Mouse (Mus musculus): Measurements from ENCODE around the gene Cds1. TPM values are rescaled to one million over a fixed set of nuclear protein-coding genes. Genes with fewer than 3 reads are reported as not detected.
"Not testable (repeated sequence)": the region's sequence is repeated elsewhere in the genome, so short reads cannot be mapped to it uniquely, and the experiment has no call there.

The Cds1 gene
- total RNA-seq, 2 experiments from 2014 or later = 27.3 to 32.3 TPM

- no peak for DNase-seq
Measured at GRCm38 (mm10) chr5:101828932-101829331, 64.0 kb downstream of the Cds1 start.

- no peak for DNase-seq
Measured at GRCm38 (mm10) chr5:101830180-101830579, 65.2 kb downstream of the Cds1 start.

DNA sequence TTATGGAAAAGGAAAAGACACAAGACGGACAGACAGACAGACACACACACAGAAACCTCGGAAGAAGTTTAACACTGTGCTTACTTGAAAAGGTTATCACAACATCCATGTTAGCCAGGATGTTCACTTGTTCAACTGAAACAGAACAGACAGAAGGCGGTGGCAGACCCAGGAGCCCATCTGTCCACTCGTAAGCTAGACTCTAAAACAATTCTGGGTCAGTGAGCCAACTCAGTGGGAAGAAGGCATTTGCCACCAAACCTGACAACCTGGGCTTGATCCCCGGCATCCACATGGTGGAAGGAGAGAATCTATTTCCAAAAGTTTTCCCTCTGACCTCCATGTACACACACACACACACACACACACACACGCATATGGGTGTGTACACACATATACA is 67.1 kb downstream of the Cds1 start:
- no peak for DNase-seq

DNA sequence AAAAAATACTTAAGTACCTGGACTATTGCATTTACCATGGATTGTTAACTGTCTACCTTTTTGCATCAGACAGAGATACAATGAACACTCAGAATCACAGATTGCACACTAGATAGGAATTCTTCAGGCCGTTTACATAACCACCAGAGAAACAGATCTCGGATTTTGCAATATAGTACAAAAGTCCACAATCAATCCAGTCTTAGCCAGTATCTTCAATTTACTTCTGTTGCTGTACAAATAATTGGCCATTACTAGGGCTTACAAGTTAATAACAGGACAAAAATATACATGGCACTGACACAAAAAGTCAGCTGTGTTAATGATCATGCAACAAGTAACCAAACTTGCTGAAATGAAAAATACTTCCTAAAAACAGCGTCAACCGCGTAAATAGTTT is 68.1 kb downstream of the Cds1 start:
- no peak for DNase-seq

- DNase-seq = no peak
Measured at GRCm38 (mm10) chr5:101833875-101834274, 68.9 kb downstream of the Cds1 start.

DNA sequence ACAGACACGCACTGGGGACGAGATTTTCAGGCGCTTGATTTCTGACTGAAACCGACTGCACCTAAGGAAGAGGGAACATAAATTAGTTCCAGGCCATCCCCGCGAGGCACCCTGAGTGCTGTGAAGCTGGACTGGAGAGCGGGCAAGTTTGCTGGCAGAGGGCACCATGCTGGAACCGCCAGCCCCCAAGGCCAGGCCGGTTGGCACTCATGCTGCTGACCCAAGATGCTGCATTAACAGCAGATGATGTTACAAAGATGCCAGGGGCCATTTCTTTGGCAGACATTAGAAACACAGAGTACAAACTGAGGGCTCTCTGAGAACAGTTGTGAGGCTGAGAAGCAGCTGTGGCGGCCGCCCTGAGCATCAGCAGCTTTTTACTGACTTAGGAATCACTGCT is 71.3 kb downstream of the Cds1 start:
- no peak for DNase-seq

DNA sequence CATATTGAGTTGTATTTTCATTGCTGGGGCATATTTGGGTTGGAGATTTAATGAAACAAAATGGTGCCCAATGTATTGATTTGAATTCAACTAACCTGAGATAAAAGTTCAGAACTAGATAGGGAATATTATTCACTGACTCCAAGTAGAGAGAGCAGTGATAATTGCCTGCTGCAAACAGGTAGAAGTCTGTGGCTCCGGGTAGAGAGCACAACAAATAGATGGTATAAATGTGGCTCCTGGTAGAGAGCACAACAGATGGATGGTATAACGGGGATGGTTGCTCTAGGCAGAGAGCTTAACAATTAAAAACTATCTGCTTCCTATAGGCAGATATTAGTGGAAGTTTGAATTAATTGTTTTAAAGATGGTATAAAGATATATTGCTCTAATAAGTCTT is 72.7 kb downstream of the Cds1 start:
- not testable (repeated sequence) for DNase-seq

DNA sequence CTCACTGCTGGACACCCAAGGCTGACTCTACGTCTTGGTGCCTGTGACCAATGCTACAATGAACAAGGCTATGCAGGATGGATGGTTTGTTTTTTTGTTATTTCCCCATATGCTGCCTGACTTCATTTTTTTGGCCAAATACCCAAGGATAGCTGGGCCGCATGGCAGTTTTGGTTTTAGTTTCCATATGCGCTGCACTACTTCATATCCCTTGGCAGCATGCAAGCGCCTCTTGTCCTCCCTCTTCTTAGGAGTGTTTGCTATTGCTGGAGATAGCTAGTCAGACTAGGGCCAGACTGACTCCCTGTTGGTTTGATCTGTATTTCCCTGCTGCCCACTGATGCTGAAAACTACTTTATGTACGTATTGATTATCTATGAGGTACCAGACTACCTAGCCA is 75.5 kb downstream of the Cds1 start:
- no peak for DNase-seq

DNA sequence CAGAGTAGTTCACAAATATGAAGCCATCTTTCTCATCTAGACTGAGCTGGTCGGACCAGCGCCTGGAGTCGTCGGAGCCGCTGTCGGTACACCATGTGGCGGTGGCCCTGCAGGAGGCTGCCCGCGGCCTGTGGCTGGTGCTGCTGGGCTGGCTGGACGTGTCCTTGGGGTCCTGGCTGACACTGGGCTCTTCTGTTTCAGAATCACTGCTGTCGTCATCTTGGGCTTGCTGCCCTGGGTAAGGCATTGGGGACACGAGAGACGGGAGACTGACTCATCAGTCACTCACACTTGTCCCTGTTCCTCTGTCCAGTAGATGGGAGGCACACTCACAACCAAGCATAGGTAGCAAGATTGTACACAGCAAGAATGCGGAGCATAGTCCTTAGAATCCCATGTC is 80.1 kb downstream of the Cds1 start:
- DNase-seq = no peak

DNA sequence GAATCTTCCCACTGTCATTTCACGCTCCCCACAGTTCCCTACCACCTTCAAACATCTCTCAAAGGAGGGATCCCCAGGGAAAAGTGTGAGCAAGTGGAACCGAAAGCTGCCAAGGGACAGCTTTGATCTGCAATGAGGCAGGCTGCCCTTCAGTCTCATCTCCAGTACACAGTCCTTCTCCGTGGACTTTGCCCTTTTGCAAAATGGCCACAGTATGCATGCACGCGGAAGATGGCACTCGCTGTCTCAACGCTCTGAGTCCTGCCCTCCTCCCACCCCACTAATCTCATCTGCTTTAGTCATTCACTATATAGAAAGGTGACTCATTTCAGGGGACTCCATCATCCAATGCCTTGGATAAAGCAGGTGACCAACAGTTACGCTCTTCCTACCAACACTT is 81.0 kb downstream of the Cds1 start:
- DNase-seq = no peak

DNA sequence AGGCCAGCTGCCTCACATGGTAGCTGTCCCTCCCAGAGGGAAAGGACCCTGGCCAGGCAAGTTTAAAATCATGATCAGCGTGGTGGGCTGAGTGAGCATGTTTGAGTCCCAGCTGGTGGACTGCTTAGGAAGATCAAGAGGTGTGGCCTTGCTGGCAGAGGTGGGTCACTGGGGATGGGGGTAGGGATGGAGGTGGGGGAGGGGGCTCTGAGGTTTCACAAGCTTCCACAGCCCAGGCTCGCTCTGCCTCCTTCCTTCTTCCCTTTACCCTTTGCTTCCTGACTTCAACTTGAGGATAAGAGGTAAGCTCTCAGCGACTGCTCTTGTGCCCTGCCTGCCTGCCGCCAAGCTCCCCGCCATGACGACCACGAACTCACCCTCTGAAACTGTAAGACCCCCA is 82.4 kb downstream of the Cds1 start:
- DNase-seq = no peak

GRCm38 (mm10) chr5:101847762-101848161 is 82.8 kb downstream of the Cds1 start:
- no peak for DNase-seq

DNA sequence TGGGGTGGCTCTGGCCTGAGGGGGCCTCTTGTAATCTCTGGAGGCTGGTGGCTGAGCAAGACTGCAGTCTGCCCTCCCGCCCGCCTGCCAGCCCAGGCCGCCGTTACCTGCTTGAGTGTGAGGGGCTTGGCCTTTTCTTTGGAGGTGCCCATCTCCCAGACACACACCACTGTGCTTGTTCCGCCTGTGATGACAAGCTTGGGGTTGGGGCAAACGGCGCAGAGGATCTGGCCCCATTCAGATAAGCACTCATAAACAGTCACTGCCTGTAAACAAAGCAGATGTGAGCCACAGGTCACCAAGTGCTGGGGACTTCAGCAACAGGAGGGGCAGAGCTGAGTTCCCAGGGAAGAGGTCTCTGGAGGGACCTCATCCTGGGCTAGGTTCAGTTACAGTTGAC is 86.2 kb downstream of the Cds1 start:
- no peak for DNase-seq

GRCm38 (mm10) chr5:101852116-101852680 is 87.3 kb downstream of the Cds1 start:
- DNase-seq = no peak

- no peak for DNase-seq
Measured at GRCm38 (mm10) chr5:101854100-101854499, 89.2 kb downstream of the Cds1 start.

DNA sequence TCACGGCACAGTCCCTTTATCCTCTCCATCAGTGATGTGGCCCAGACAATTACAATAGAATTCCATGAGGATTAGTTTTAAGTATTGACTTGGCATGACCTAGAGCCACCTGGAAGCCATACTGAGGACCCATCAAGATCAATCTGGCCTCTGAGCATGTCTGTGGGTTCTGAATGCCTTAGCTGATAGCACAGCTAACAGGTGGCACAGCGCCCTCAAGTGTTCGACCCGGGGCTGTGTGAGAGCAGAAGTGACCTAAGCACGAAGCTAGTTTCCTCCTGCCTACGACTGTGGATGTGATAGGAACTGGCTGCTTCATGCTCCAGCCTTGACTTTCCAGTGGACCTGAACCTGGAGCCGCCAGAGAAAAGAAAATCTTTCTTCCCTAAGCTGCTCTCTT is 89.7 kb downstream of the Cds1 start:
- DNase-seq = no peak

DNA sequence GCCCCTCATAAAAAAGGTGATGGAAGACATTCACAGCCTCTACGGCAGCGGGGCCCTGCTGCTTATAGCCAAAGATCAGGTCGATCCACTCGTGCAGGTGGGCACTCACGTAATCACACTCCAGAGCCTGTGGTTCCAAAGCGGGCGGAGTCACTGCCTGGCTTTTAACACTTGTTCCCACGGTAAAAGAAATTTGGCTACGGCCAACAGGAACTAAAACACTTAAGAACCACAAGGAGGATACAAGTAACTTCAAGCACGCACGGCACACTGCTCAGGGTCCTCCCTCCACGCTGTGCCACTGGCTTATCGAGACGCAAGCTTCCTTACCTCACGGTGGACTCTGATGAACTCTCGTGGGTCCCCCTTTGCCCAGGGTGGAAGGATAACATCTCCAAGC is 90.5 kb downstream of the Cds1 start:
- no peak for DNase-seq

DNA sequence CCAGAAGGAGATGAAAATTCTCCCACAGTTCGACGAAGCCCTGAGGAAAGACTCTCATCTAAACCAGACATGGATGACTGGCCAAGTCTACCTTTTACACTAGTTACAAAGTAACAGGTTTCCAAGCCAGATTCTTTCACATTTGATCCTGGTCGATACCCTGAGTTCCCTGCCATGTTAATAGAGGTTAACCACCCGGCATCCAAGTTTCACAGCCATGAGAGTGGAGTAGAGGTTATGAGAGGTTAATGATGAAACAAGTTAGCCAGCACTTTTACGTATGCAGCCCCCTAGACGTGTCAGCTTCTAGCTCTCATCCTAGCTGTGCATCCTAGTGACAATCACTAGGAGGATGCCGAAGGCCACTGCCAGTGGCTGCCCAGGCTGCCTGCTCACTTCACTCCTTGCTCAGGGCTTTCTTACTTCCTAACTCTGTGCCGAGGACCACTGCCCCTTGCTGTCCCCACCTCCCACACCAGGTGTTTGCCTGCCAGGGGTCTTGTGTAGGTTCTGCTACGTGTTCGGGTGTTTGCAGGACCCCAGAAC is 94.0 kb downstream of the Cds1 start:
- DNase-seq = no peak

DNA sequence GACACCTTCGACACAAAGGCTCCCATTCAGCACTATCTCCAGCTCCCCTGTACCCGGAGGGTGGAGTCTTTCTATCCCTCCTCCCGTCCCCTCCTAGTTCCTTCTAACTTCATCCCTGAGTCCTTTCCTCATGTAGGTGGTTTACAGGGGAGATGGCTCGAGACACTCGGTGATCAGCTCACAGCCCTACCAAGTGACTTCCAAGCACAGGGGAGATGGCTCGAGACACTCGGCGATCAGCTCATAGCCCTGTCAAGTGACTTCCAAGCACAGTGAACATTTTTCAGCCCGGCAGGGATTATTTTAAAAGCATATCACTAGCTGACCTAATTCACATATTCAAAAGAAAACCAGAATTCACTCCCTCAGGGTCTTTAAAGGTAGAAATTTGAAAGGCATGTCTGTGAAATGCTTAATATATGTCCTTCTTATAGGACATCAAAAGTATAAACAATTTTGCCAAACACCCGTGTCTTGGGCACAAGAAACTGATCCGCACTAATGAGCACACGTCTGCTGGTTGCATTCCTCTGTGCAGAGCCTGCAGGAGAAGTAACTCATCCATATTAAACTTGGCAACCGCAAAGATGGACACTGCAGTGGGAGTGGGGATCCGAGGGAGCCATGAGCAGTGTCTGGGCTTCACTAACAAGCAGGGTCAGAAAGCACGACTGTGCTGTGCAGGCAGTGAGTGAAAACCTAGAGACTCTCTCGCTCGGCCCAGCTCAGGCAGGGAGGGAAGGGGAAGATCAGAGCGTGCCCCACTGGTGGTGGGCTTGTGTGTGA is 97.0 kb downstream of the Cds1 start:
- no peak for DNase-seq

- DNase-seq = no peak
Measured at GRCm38 (mm10) chr5:101862651-101863050, 97.7 kb downstream of the Cds1 start.

DNA sequence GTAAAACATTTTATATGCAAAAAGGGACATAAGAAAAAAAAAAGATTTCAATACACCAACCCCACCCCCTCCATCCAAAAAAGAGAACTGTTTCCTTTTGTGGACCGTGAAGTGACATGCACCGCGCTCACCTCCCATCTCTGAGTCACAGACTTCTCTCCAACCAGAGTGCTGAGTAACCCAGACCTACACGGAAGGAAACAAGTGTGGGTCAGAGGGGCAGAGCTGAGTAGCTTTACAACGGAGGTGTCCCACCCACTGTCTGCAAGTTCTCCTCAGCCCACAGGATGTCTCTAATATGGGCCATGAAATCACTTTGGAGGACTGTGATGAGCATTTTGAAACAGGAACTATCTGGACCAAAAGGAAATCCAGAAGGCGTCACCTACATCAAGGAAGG is 99.0 kb downstream of the Cds1 start:
- DNase-seq = no peak

DNA sequence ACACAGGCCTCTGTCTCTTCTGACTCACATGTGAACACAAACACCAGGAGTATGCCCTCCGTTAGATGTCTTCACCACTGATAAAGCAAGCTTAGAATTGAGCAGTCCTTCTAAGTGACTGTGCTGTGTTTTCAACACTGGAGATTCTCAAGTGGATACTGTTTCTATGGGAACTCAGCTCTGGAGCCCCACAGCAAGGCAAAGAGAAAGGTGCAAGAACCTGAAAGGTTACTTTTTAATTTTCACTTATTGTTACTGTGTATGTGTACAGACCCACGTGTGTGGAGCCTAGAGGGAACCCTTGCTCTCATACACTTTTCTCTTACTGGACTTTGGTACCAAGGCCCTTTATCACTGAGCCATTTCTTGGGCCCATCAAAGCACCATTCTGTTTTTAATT is 101.8 kb downstream of the Cds1 start:
- no peak for DNase-seq
